Mouse (Mus musculus): ENCODE data around the gene Brf1. TPM values are rescaled to one million over a fixed set of nuclear protein-coding genes. Genes with fewer than 3 reads are reported as not detected.
A peak's percentile ranks its signal among the peaks of the same experiment; 100 is the strongest.

Brf1 gene
- total and polyA plus RNA-seq, 2 experiments from 2014 or later: 40.2 to 54.4 TPM

DNA sequence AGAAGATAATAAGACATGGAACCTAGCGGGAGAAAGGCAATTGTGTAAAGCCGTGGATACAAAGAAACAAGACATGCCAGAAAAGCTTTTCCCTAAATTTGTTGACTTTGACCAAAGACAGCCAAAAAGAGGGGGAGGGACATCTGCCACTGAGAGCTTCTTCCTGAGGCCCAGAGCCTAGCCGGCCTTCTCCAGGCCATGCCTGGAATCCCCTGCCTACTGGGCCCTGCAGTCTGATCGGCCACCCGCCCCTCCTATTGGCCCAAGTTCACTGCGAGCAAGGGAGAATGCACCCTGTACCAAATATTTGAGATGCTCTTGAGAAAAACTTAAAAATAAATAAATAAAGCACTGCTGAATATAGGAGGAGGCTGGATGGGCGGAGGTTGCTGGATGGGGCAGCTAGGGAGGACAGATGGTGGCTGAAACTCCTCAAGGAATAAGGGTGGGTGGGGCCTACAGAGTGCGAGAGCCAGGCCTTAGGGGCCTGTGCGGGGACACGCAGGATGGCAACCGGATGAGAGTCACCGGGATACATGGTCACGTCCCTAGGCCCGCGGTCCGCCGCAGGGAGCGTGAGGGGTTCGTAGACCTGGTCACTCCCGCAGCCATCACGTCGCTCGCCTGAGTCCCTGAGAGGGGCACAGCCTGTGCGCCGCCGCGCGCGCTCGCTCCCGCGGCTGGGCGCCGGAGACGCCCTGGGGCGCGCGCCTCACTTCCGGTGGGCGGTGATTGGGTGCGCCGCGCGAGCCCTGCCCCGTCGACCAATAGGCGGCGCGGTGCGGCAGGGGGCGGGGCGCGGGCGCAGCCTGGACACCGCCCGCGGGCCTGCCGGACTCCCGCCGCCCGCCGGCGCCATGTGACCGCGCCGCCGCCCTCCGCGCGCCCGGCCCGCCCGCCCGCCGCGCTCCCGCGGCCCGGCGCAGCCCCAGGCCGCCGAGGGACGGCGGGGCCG lies 13.4 kb upstream of the Brf1 start, which contains the start of gene Pacs2:
Gene Pacs2, plus strand, starts transcription at position 905 of the 955 bp plus-strand sequence.
- Histone ChIP-seq H3K4me3 (ENCODE audit: low read depth, low read length) (peak within 1 kb of the TSS; percentile 94), H3K27ac (ENCODE audit: low read depth, low read length) (peak within 1 kb of the TSS; percentile 91), H3K9me3 (ENCODE audit: low read length) (no peaks in the 10 kb centered on the region), H3K4me1 (ENCODE audit: insufficient read depth) (peaks cover 25% of the 10 kb centered on the region), H3K27me3 (ENCODE audit: insufficient read depth, low read length) (no peaks in the 10 kb centered on the region), H3K36me3 (ENCODE audit: insufficient read depth) (no peaks in the 10 kb centered on the region), H3K9ac (peak within 1 kb of the TSS; percentile 85), H3K4me2 (ENCODE audit: low read depth) (peak within 1 kb of the TSS; percentile 74)
- 4% methylated on average over 79 of the region's 85 CpGs for WGBS
- ATAC-seq (peak; percentile 94), DNase-seq (peak; percentile 96)
- no peak for TF ChIP-seq CTCF (IDR thresholded peaks at IDR 0.05; ENCODE audit: low read depth)

GRCm38 (mm10) chr12:113013021-113013491 lies 12.6 kb upstream of the Brf1 start:
- Histone ChIP-seq H3K36me3 (ENCODE audit: insufficient read depth) (no peaks in the 10 kb centered on the region), H3K9me3 (ENCODE audit: low read length) (no peaks in the 10 kb centered on the region), H3K4me2 (ENCODE audit: low read depth) (no peak overlapping the region), H3K27me3 (ENCODE audit: insufficient read depth, low read length) (no peaks in the 10 kb centered on the region), H3K4me1 (ENCODE audit: insufficient read depth) (peaks cover 25% of the 10 kb centered on the region), H3K9ac (peak overlapping the region; percentile 85; the same call in 1 of the 2 replicates), H3K27ac (ENCODE audit: low read depth, low read length) (peak overlapping the region; percentile 91), H3K4me3 (ENCODE audit: low read depth, low read length) (no peak overlapping the region; the same call in 1 of the 2 replicates)
- no peak for TF ChIP-seq CTCF (IDR thresholded peaks at IDR 0.05; ENCODE audit: low read depth)
- no peak for ATAC-seq
- peak; percentile 30 for DNase-seq
- 60% methylated on average over 3 of the region's 3 CpGs for WGBS

- ATAC-seq (no peak), DNase-seq (no peak)
- no peaks in the 10 kb centered on the region for H3K27me3 ChIP-seq (ENCODE audit: insufficient read depth, low read length)
- H3K36me3 ChIP-seq (ENCODE audit: insufficient read depth): no peaks in the 10 kb centered on the region
- no peak overlapping the region for H3K4me3 ChIP-seq (ENCODE audit: low read depth, low read length)
- H3K4me1 ChIP-seq (ENCODE audit: insufficient read depth): peaks cover 25% of the 10 kb centered on the region
- H3K9me3 ChIP-seq (ENCODE audit: low read length): no peaks in the 10 kb centered on the region
- H3K4me2 ChIP-seq (ENCODE audit: low read depth): no peak overlapping the region
- H3K9ac ChIP-seq: no peak overlapping the region
- WGBS: 88% methylated on average over 5 of the region's 5 CpGs
- no peak overlapping the region for H3K27ac ChIP-seq (ENCODE audit: low read depth, low read length)
- TF ChIP-seq CTCF (IDR thresholded peaks at IDR 0.05; ENCODE audit: low read depth): no peak
Measured at GRCm38 (mm10) chr12:113012443-113012842, 11.9 kb upstream of the Brf1 start.

DNA sequence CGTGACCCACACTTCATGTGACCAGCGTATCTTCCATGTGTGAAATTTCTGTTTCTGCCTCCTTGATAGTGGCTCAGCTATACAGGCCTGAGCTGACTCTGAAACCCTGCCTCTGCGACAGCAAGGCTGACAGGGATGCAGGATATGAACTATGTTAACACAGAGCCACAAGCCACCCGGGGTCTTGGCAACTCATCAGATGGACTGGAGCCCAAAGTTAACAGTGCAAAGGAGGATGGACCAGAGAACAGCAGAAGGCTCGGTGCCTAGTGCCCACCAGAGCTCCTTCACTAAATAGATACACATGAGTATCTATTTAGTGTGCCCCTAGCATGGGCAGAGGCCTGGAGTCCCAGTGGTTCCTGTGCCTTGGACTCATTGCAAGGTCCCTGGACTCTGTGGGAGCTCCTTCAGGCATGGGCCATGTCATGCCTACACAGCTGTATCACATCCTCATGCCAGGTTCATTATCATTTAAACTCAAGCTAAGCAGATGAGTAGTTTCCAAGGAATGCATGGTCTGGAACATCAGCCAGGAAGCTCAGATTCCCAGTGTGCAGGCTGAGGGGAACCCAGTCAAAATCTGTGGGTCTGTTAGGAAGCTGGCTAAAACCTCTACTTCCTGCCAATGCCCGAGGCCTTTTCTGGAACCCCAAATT lies 11.3 kb upstream of the Brf1 start:
- no peaks in the 10 kb centered on the region for H3K36me3 ChIP-seq (ENCODE audit: insufficient read depth)
- no peak overlapping the region for H3K27ac ChIP-seq (ENCODE audit: low read depth, low read length)
- TF ChIP-seq CTCF (IDR thresholded peaks at IDR 0.05; ENCODE audit: low read depth): no peak
- peaks cover 20% of the 10 kb centered on the region for H3K4me1 ChIP-seq (ENCODE audit: insufficient read depth)
- no peaks in the 10 kb centered on the region for H3K27me3 ChIP-seq (ENCODE audit: insufficient read depth, low read length)
- no peaks in the 10 kb centered on the region for H3K9me3 ChIP-seq (ENCODE audit: low read length)
- 84% methylated on average over 6 of the region's 6 CpGs for WGBS
- H3K4me2 ChIP-seq (ENCODE audit: low read depth): no peak overlapping the region
- H3K9ac ChIP-seq: no peak overlapping the region
- ATAC-seq (no peak), DNase-seq (no peak)
- H3K4me3 ChIP-seq (ENCODE audit: low read depth, low read length): no peak overlapping the region

DNA sequence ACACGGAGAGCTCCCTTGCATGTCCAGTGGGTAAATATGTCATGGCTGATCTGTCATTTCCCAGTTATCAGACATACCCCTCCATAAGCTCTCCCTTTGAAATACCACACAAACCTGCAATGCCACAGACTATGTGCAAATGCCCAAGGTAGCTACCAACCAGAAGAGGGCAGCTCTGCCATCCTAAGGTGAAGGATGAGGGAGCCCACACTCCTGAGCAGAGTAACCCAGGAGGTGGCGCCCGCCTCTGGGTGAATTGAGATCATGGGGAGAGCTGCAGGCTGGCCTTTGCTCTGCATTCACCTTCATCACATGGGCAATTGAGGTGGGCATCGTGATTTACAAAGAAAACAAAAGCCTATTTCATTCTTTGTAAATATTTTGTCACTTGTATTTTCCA lies 4.5 kb upstream of the Brf1 start:
- Histone ChIP-seq H3K27ac (ENCODE audit: low read depth, low read length) (no peak overlapping the region), H3K9ac (no peak overlapping the region), H3K4me1 (ENCODE audit: insufficient read depth) (0 out of 2 replicates have a peak, but pooled peaks cover 3% of the 10 kb centered on the region), H3K4me3 (ENCODE audit: low read depth, low read length) (no peak overlapping the region), H3K9me3 (ENCODE audit: low read length) (no peaks in the 10 kb centered on the region), H3K4me2 (ENCODE audit: low read depth) (no peak overlapping the region), H3K36me3 (ENCODE audit: insufficient read depth) (no peaks in the 10 kb centered on the region), H3K27me3 (ENCODE audit: insufficient read depth, low read length) (no peaks in the 10 kb centered on the region)
- DNase-seq (no peak), ATAC-seq (no peak)
- TF ChIP-seq CTCF (IDR thresholded peaks at IDR 0.05; ENCODE audit: low read depth): peak; percentile 61
- 25% methylated on average over 4 of the region's 4 CpGs for WGBS

- Histone ChIP-seq H3K27ac (ENCODE audit: low read depth, low read length) (no peak overlapping the region), H3K9ac (no peak overlapping the region), H3K4me1 (ENCODE audit: insufficient read depth) (peaks cover 5% of the 10 kb centered on the region), H3K9me3 (ENCODE audit: low read length) (no peaks in the 10 kb centered on the region), H3K4me2 (ENCODE audit: low read depth) (no peak overlapping the region), H3K27me3 (ENCODE audit: insufficient read depth, low read length) (no peaks in the 10 kb centered on the region), H3K4me3 (ENCODE audit: low read depth, low read length) (no peak overlapping the region), H3K36me3 (ENCODE audit: insufficient read depth) (no peaks in the 10 kb centered on the region)
- 84% methylated on average over 8 of the region's 8 CpGs for WGBS
- ATAC-seq: no peak
- no peak for DNase-seq
- TF ChIP-seq CTCF (IDR thresholded peaks at IDR 0.05; ENCODE audit: low read depth): no peak
Measured at GRCm38 (mm10) chr12:113004011-113004410, 3.5 kb upstream of the Brf1 start.
